Mouse (Mus musculus) T-helper 1 cell (primary cell): Measurements from ENCODE around the gene Clmn.

Source experiments
- in situ Hi-C: fragments of 300-600 bp; cut with MboI, MseI; formaldehyde crosslinking; loops from one replicate; pipeline ENCODE4 v1.15.1; 2025; ENCODE audit warnings: high pct_unique_total_duplicates

Clmn gene

GRCm38 (mm10) chr12:104817172-104817866 lies 47.6 kb downstream of the Clmn start:
- in situ Hi-C loops, result no loop called here

- in situ Hi-C loops, result no loop called here
These were observed 50.6 kb downstream of the Clmn start for GRCm38 (mm10) chr12:104814291-104814690.

- in situ Hi-C loops, result no loop called here
These were observed 51.1 kb downstream of the Clmn start for GRCm38 (mm10) chr12:104813762-104814161.

GRCm38 (mm10) chr12:104812711-104813110 lies 52.2 kb downstream of the Clmn start:
- in situ Hi-C loops, result no loop called here

GRCm38 (mm10) chr12:104810923-104811443 lies 53.9 kb downstream of the Clmn start:
- in situ Hi-C loops, result no loop called here

GRCm38 (mm10) chr12:104808421-104809067 lies 56.3 kb downstream of the Clmn start:
- in situ Hi-C loops, result no loop called here

GRCm38 (mm10) chr12:104806680-104807375 lies 58.0 kb downstream of the Clmn start:
- in situ Hi-C loops, result no loop called here

- in situ Hi-C loops, result no loop called here
These were observed 63.2 kb downstream of the Clmn start for GRCm38 (mm10) chr12:104801494-104802260.

GRCm38 (mm10) chr12:104799365-104799764 lies 65.5 kb downstream of the Clmn start:
- in situ Hi-C loops, result no loop called here

- in situ Hi-C loops, result no loop called here
These were observed 67.0 kb downstream of the Clmn start for GRCm38 (mm10) chr12:104797905-104798304.

- in situ Hi-C loops, result no loop called here
These were observed 68.1 kb downstream of the Clmn start for GRCm38 (mm10) chr12:104796635-104797378.

GRCm38 (mm10) chr12:104794957-104795356 lies 69.9 kb downstream of the Clmn start:
- in situ Hi-C loops, result no loop called here

- in situ Hi-C loops, result no loop called here
These were observed 71.4 kb downstream of the Clmn start for GRCm38 (mm10) chr12:104793486-104793885.

GRCm38 (mm10) chr12:104777603-104778002 lies 87.3 kb downstream of the Clmn start:
- in situ Hi-C loops, result no loop called here

GRCm38 (mm10) chr12:104771941-104772340 lies 92.9 kb downstream of the Clmn start:
- in situ Hi-C loops, result no loop called here

GRCm38 (mm10) chr12:104769201-104769785 lies 95.6 kb downstream of the Clmn start:
- in situ Hi-C loops, result no loop called here

GRCm38 (mm10) chr12:104767183-104767582 lies 97.7 kb downstream of the Clmn start:
- in situ Hi-C loops, result no loop called here

- in situ Hi-C loops, result no loop called here
These were observed 99.1 kb downstream of the Clmn start for GRCm38 (mm10) chr12:104765761-104766160.

- in situ Hi-C loops, result no loop called here
These were observed 99.8 kb downstream of the Clmn start for GRCm38 (mm10) chr12:104765116-104765515.

GRCm38 (mm10) chr12:104763918-104764317 lies 101.0 kb downstream of the Clmn start:
- in situ Hi-C loops, result no loop called here

- in situ Hi-C loops, result no loop called here
These were observed 103.5 kb downstream of the Clmn start for GRCm38 (mm10) chr12:104761411-104761810.
